Mouse (Mus musculus) retina, postnatal 1 day (tissue): ENCODE results near the gene Prdm1.

Experiments
- DNase-seq: peaks from one replicate; pipeline ENCODE4 v3.0.0-alpha.2; 2012

Prdm1 gene

GRCm38 (mm10) chr10:44418901-44419300, 109.4 kb downstream of the Prdm1 start:
- DNase-seq = no peak

- DNase-seq = no peak
These were observed 112.7 kb downstream of the Prdm1 start for GRCm38 (mm10) chr10:44415576-44415975.

GRCm38 (mm10) chr10:44409958-44410357, 118.3 kb downstream of the Prdm1 start:
- no peak for DNase-seq

GRCm38 (mm10) chr10:44409054-44409453, 119.2 kb downstream of the Prdm1 start:
- no peak for DNase-seq

- DNase-seq = no peak
These were observed 124.9 kb downstream of the Prdm1 start for GRCm38 (mm10) chr10:44403415-44403814.

- no peak for DNase-seq
These were observed 126.7 kb downstream of the Prdm1 start for GRCm38 (mm10) chr10:44401600-44401999.

- DNase-seq = no peak
These were observed 127.7 kb downstream of the Prdm1 start for GRCm38 (mm10) chr10:44400602-44401001.

- DNase-seq = no peak
These were observed 128.2 kb downstream of the Prdm1 start for GRCm38 (mm10) chr10:44400119-44400518.

- DNase-seq = no peak
These were observed 135.4 kb downstream of the Prdm1 start for GRCm38 (mm10) chr10:44392855-44393254.

GRCm38 (mm10) chr10:44391509-44392290, 136.6 kb downstream of the Prdm1 start:
- no peak for DNase-seq

GRCm38 (mm10) chr10:44390286-44390685, 138.0 kb downstream of the Prdm1 start:
- no peak for DNase-seq

GRCm38 (mm10) chr10:44388706-44389233, 139.5 kb downstream of the Prdm1 start:
- no peak for DNase-seq
